Mouse (Mus musculus): ENCODE measurements at regions not wholly inside any gene's neighbourhood (a gene's known extent, or its start where the extent isn't known, plus 50 kb on each side); places are given as distances from the start of the nearest gene placed in this dataset.

DNA sequence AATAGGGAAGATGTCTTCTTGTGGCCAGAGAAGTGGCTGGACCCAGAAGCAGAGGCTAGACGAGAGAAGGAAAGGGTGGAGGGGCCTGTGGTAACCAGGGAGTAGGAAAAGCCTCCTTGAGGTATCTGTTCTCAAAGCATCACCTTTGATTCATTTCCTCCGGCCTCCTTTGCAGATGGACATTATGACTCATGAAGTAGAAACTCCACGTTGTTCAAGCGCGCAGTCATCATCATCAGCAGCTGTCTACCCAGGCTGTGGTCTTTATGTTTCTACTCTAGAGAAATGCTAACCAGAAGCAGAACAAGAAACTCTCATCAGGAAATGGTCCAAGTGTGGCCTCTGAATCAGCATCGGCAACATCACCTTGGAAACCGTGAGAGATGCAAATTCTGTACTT, 50.3 kb upstream of the Acpp start:
- no peak for DNase-seq

Data from heart, adult 11 months (tissue).